Mouse (Mus musculus) midbrain, embryonic 11.5 days (tissue): Measurements from ENCODE around the gene Blzf1. TPM values are rescaled to one million over a fixed set of nuclear protein-coding genes. Genes with fewer than 3 reads are reported as not detected.

Experiments used
- ATAC-seq: fragments of 200-750 bp; cut with Nextera tagmentation; 2 replicates; pipeline ENCODE4 v1.8.0; 2017; ENCODE audit warnings: moderate TSS enrichment, moderate library complexity; ENCODE audit not compliant: low FRiP score
- DNase-seq: peaks from one replicate; pipeline ENCODE4 v3.0.0; 2015; ENCODE audit warnings: low spot score; ENCODE audit errors: missing footprints
- H3K27ac ChIP-seq: fragments of 300-500 bp; sonication (generic); 2 replicates; pipeline ENCODE4 v1.5.1; 2014; ENCODE audit warnings: low read depth, low read length
- H3K27me3 ChIP-seq: fragments of 300-500 bp; sonication (generic); 2 replicates; pipeline ENCODE4 v1.6.1; 2014; ENCODE audit warnings: mild to moderate bottlenecking, low read length, moderate library complexity, mixed read lengths; ENCODE audit not compliant: control insufficient read depth, insufficient read depth
- H3K36me3 ChIP-seq: fragments of 300-500 bp; sonication (generic); 2 replicates; pipeline ENCODE4 v1.6.1; 2014; ENCODE audit warnings: mild to moderate bottlenecking, low read length, moderate library complexity, mixed read lengths; ENCODE audit not compliant: control insufficient read depth, insufficient read depth
- H3K4me1 ChIP-seq: fragments of 300-500 bp; sonication (generic); 2 replicates; pipeline ENCODE4 v1.6.1; 2014; ENCODE audit warnings: low read length; ENCODE audit not compliant: control insufficient read depth, insufficient read depth
- H3K4me2 ChIP-seq: fragments of 300-500 bp; sonication (generic); 2 replicates; pipeline ENCODE4 v1.6.1; 2014; ENCODE audit warnings: mild to moderate bottlenecking, moderate library complexity
- H3K4me3 ChIP-seq: fragments of 300-500 bp; sonication (generic); 2 replicates; pipeline ENCODE4 v1.5.1; 2014; ENCODE audit warnings: low read depth, low read length
- H3K9ac ChIP-seq: fragments of 300-500 bp; sonication (generic); 2 replicates; pipeline ENCODE4 v1.6.1; 2014; ENCODE audit warnings: low read length
- H3K9me3 ChIP-seq: fragments of 300-500 bp; sonication (generic); 2 replicates; pipeline ENCODE4 v1.6.1; 2016; ENCODE audit warnings: low read length; ENCODE audit not compliant: control insufficient read depth
- WGBS: fragments of 180-500 bp; shearing (Covaris S2); extraction: QIAGEN DNeasy Blood & Tissue Kit; methylation state at CpG from one replicate; pipeline ENCODE4 v1.1.7; 2014; 5-methylcytosine and 5-hydroxymethylcytosine counted together
- polyA plus RNA-seq: library from polyadenylated mRNA; unstranded; fragments of >200 nt; fragmentation: Nextera tagmentation; extraction: Ambion mirVana; gene quantifications from 2 replicates; pipeline ENCODE4 v1.2.1, GENCODE M21; 2014

Gene Blzf1
- polyA plus RNA-seq, 1 experiment from 2014 or later: 26.8 TPM

DNA sequence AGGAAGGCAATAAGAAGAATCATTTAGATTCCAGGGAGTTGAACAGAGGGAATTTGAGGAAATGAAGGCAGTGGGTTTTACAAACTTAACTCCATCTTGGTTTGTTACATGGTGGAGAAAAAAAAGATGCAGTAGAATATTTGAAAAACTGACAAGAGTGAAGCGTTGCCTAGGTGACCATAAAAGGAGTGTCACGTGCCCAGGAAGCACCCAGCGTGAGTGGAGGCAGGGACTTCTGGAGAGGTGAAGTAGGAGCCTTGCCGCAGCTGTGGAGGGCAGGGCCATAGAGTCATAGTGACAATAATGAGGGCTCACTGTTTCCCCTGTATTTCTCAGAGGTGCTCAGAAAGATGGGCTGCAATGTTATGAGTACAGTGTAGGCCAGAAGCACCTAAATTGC is 28.0 kb downstream of the Blzf1 start:
- DNase-seq (no peak), ATAC-seq (no peak)
- no peak overlapping the region for H3K4me2 ChIP-seq
- H3K4me3 ChIP-seq: no peak overlapping the region
- H3K27ac ChIP-seq: no peak overlapping the region
- H3K27me3 ChIP-seq: no peaks in the 10 kb centered on the region
- H3K9ac ChIP-seq: no peak overlapping the region
- H3K4me1 ChIP-seq: no peaks in the 10 kb centered on the region
- WGBS: 78% methylated on average over 4 of the region's 4 CpGs
- no peaks in the 10 kb centered on the region for H3K9me3 ChIP-seq
- no peaks in the 10 kb centered on the region for H3K36me3 ChIP-seq

DNA sequence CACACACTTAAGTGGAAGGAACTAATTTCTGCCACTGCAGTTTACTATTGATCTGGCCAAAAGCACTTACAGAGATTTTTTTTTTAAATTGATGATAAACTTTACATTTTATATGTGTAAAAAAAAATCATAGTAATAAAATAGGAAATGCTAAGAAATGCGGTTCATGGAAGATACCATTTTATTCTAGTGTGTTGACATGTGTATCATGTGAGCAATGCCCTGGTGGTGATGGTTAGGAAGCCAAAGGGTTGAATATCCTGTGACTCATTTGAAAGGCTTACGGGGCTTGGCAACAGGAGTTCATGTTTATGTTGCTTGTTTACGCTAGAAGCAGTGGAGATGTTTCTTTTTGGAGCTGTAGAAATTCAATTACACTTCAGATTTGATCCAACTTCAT is 30.7 kb downstream of the Blzf1 start:
- Histone ChIP-seq H3K36me3 (no peaks in the 10 kb centered on the region), H3K4me1 (no peaks in the 10 kb centered on the region), H3K9ac (no peak overlapping the region), H3K27ac (no peak overlapping the region), H3K27me3 (no peaks in the 10 kb centered on the region), H3K9me3 (no peaks in the 10 kb centered on the region), H3K4me2 (no peak overlapping the region), H3K4me3 (no peak overlapping the region)
- ATAC-seq (no peak), DNase-seq (no peak)
- WGBS: 90% methylated on average over 3 of the region's 3 CpGs

DNA sequence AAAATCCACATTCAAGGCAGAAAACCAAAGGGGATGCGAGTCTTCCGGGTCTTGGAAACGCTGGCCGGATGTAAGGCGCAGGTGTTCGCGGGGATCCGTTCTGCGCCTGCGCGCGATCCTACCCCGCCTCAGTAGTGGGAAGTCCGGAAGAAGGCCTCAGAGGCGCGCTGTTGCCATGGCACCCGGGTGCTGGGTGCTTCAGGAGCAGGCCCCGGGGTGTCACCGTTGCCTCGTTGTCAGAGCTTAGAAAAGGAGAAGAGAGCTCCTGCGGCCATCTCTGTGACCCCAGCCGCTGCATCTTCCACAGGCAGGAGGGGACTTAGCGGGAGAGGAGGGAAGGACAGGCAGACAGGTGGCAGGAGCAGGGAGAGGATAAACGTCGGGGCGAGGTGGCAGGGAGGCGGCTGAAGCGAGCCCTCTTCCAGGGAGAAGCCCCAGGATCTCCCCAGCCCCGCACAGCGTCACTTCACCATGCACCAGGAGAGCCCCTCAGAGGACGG is 31.8 kb downstream of the Blzf1 start, which contains the start of gene Ccdc181:
Gene Ccdc181 (plus strand): TSS at position 131 of the 500 bp plus-strand sequence.
- Histone ChIP-seq H3K4me3 (peak within 1 kb of the TSS; percentile 63), H3K27me3 (no peaks in the 10 kb centered on the region), H3K9ac (peak within 1 kb of the TSS; percentile 71), H3K9me3 (no peaks in the 10 kb centered on the region), H3K4me2 (peak within 1 kb of the TSS; percentile 77), H3K36me3 (no peaks in the 10 kb centered on the region), H3K4me1 (no peaks in the 10 kb centered on the region), H3K27ac (peak within 1 kb of the TSS; percentile 65; the same call in 1 of the 2 replicates)
- DNase-seq: peak; percentile 99
- under 1% methylated on average over 31 of the region's 31 CpGs for WGBS
- ATAC-seq: peak; percentile 100

DNA sequence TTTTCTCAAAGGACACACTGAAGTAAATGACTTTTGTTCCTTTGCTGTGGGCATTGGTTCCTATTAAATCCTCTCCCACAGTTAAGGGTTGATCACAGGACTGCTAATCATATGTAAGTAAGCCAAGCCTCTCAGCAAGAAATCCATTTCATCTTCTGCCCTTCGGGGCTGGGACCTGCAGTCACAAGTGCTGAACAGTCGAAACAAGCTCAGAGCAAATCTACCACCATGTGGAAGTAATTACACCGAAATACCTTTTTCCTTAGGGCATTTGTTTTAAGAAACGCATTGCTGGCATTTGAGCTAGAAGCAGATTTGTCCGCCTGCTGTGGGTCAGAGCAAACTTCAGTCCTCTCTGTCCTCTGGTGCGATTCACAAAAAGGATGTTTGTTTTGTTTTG is 33.6 kb downstream of the Blzf1 start:
- WGBS: 74% methylated on average over 6 of the region's 6 CpGs
- H3K9ac ChIP-seq: no peak overlapping the region
- H3K4me3 ChIP-seq: no peak overlapping the region
- no peaks in the 10 kb centered on the region for H3K27me3 ChIP-seq
- H3K4me1 ChIP-seq: no peaks in the 10 kb centered on the region
- H3K4me2 ChIP-seq: no peak overlapping the region
- ATAC-seq (no peak), DNase-seq (no peak)
- H3K27ac ChIP-seq: no peak overlapping the region
- H3K36me3 ChIP-seq: no peaks in the 10 kb centered on the region
- no peaks in the 10 kb centered on the region for H3K9me3 ChIP-seq

DNA sequence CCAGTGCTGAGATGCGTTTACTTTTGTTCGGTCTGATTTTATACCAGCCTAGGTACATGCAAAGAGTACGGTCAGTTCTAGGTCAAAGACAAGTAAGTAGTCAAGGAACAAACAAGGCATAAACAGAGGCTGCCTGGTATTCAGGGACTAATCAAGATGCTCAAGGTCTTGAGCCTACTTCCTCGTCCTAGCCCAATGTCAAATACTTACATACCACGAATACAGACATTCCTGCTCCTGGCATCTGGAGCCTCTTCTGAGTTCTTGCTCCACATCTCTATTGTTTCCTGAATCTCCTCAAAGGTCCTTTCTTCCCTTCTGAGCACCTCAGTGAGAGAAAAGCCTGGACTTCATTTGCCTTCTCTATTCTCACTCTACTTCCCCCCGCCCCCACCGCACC is 36.3 kb downstream of the Blzf1 start:
- no peak overlapping the region for H3K27ac ChIP-seq
- DNase-seq (no peak), ATAC-seq (no peak)
- no peak overlapping the region for H3K4me3 ChIP-seq
- WGBS: 89% methylated on average over 7 of the region's 7 CpGs
- no peaks in the 10 kb centered on the region for H3K9me3 ChIP-seq
- no peak overlapping the region for H3K4me2 ChIP-seq
- H3K4me1 ChIP-seq: no peaks in the 10 kb centered on the region
- no peaks in the 10 kb centered on the region for H3K27me3 ChIP-seq
- no peaks in the 10 kb centered on the region for H3K36me3 ChIP-seq
- H3K9ac ChIP-seq: no peak overlapping the region

DNA sequence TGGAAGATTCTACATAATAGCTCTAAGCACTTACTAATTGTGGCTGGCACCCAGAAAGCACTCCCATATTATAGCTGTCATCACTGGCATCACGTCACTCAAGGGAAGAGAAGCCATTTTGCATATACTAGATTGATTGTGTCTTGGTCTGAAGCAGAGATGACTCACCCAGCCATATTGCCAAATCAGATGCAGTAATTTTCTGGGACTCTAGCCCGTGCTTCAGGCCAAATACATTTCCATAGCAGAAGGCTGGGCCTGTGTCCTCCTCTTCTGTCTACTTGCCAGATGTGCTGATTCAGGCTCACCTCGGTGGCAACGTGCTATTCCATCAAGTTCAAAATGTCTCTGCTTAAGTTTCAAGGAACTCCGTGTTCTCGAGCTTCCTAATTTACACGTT is 45.7 kb downstream of the Blzf1 start:
- 92% methylated on average over 7 of the region's 7 CpGs for WGBS
- Histone ChIP-seq H3K27ac (no peak overlapping the region), H3K4me3 (no peak overlapping the region), H3K27me3 (no peaks in the 10 kb centered on the region), H3K9ac (no peak overlapping the region), H3K4me2 (no peak overlapping the region), H3K36me3 (no peaks in the 10 kb centered on the region), H3K9me3 (no peaks in the 10 kb centered on the region), H3K4me1 (no peaks in the 10 kb centered on the region)
- ATAC-seq (no peak), DNase-seq (no peak)

DNA sequence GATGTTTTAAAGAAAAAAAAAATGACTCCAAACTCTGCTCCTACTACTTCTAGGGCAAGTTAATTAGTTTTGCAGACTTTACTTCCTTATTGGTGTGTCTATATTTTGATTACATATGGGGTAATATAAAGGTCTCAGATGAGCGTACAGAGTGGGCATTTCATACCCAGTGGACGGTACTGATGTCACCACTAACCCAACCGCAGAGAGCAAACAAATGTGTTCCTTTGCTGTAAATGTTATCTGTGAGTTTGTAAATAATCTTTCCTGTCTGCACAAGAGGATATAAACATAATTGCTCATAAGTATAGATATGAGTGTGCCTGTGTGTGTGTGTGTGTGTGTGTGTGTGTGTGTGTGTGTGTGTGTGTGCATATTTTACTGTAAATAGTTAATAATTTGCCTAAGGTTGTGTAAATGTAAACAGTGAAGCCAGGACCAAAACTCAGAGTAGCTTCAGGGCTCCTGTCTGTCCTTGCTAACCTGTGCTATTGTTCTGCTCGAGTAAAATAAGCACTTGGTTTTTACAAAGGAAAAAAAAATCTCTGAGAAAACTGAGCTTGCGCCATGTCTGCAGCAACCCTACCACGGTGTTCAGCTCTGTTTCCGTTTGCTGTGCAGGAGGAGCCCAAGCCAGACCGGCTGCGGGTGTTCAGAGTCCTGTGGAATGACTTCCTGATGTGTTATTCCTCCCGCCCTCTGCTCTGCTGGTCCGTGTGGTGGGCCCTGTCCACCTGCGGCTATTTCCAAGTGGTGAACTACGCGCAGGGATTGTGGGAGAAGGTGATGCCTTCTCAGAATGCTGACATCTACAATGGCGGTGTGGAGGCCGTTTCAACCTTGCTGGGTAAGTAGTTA is 46.9 kb downstream of the Blzf1 start:
- WGBS: 91% methylated on average over 16 of the region's 16 CpGs

DNA sequence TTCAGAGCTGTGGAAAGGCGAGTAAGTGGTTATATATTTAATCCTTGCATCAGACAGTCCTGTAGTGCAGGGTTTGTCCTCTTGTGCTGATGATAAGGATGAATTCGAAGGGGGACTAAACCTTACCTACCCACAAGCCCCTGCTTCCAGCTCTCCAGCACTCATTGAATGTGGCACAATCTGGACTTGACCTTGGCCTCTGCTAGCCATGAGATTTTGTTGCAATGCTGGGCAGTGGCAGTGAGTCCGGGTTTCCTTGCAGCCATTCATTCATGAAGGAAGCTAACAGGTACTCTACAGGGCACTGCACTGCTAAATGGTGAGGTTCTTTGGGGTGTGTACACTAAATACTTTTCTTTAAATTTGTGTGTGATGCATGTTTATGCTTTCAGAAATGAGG is 52.5 kb downstream of the Blzf1 start:
- H3K27ac ChIP-seq: no peak overlapping the region
- H3K4me2 ChIP-seq: no peak overlapping the region
- no peak overlapping the region for H3K9ac ChIP-seq
- H3K4me1 ChIP-seq: peaks cover 3% of the 10 kb centered on the region
- no peak overlapping the region for H3K4me3 ChIP-seq
- H3K36me3 ChIP-seq: no peaks in the 10 kb centered on the region
- no peak for ATAC-seq
- H3K9me3 ChIP-seq: no peaks in the 10 kb centered on the region
- H3K27me3 ChIP-seq: peaks cover 2% of the 10 kb centered on the region; the same call in 1 of the 2 replicates
- DNase-seq: no peak
- 73% methylated on average over 3 of the region's 3 CpGs for WGBS

More for the DNA sequence above, 46.9 kb downstream of the Blzf1 start:
- DNase-seq (no peak), ATAC-seq (no peak)
- Histone ChIP-seq H3K36me3 (no peaks in the 10 kb centered on the region), H3K27ac (no peak overlapping the region), H3K4me1 (no peaks in the 10 kb centered on the region), H3K4me2 (no peak overlapping the region), H3K27me3 (no peaks in the 10 kb centered on the region), H3K9ac (no peak overlapping the region), H3K9me3 (no peaks in the 10 kb centered on the region), H3K4me3 (no peak overlapping the region)

DNA sequence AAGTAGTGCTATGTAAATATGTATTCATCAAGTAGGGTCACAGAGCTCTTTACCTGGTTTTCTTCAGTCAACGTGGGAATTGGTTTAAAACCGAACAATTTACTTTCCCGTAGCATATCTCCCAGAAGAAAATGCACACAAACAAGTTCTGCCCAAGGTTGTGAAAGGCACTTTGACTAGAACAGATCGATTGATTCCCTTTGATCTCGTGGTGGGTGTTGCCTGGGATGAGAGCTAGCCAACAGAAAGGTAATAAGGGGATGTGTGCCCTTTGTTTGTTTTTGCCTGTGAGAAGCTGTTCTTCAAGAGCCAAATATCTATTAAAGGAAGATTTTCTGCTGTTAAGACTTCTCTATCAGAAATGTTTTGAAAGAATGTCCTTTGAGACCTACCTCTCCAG is 54.7 kb downstream of the Blzf1 start:
- Histone ChIP-seq H3K27me3 (peaks cover 2% of the 10 kb centered on the region; the same call in 1 of the 2 replicates), H3K4me1 (peaks cover 11% of the 10 kb centered on the region), H3K36me3 (no peaks in the 10 kb centered on the region), H3K4me2 (no peak overlapping the region), H3K9me3 (no peaks in the 10 kb centered on the region), H3K27ac (no peak overlapping the region), H3K9ac (no peak overlapping the region), H3K4me3 (no peak overlapping the region)
- DNase-seq (peak; percentile 68), ATAC-seq (no peak)
- WGBS: 76% methylated on average over 5 of the region's 5 CpGs
